Mouse (Mus musculus): ENCODE measurements at regions not wholly inside any gene's neighbourhood (a gene's known extent, or its start where the extent isn't known, plus 50 kb on each side); places are given as distances from the start of the nearest gene placed in this dataset.

DNA sequence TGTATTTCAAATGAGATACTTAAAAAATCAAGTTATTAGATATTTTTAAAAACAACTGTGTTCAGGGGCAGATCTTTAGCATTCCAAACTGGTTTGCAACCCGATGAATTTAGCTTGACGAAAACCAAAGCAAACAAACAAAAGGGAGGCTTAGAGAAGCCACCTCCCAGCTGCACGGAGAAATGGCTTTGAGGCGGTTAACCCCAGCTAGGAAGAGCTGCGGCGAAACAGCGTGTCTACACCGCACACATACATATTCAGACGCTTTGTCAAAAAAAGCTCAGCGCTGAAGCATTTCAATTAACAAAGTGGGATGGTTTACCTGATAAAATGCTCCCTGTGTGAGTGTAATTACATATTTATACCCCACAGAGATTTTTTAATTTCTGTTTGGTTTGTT lies 123.0 kb upstream of the Ap5m1 start:
- DNase-seq (ENCODE audit: low read depth, low spot score) = peak; percentile 10

DNA sequence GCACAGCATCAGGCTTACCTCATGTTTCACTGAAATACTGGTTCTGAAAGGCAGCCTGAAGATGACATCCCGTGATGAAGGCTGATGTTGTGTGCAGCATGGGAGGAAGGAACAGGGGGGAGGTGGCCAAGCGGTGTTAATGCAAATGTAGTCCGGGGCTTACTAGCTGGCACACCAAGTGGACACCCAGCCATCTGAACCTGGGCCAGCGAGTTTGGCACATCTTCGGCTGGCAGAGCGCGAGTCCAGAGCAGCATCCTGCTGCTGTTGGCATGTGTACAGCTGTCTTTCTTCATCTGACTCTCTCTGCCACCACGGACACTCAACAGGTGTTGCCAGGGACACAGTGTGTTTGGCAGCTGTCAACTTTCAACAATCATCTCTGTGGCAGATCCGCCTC lies 135.0 kb upstream of the Ap5m1 start:
- peak; percentile 34 for DNase-seq (ENCODE audit: low read depth, low spot score)

DNA sequence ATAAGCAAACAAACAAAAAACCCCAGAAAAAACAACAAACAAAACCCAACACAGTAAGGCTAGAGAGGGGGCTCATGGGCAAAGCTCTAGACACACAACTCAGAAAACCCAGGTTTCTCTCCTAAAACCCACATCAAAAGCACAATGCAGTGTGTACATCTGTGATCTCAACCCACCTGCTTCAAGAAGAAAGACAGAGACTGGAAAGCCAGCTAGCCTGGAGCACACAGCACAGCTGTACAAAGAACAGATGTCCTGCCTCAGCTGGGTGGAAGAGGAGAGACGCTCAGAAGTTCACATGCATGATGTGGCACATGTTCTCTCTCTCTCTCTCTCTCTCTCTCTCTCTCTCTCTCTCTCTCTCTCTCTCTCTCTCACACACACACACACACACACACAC lies 140.0 kb upstream of the Ap5m1 start:
- DNase-seq (ENCODE audit: low read depth, low spot score) = no peak

DNA sequence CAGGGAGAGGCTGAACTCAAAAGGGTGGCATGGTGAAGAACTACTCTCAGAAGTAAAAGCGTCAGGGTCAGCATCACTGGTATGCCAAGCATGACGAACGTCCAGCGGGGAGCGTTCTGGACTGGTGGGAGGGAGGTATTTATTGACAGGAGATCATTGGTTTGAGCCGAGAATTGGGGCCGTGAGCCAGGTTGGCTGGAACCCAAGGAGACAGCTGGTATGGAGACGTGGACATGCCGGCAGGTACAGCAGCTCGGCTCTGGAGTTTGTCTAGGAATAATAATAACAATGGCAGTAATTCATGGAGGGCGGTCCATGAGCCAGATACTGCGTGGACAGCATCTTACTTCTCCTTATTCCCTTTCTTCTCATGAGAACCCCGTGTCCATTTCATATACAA lies 156.5 kb upstream of the Ap5m1 start:
- peak; percentile 70 for DNase-seq (ENCODE audit: low read depth, low spot score)

DNA sequence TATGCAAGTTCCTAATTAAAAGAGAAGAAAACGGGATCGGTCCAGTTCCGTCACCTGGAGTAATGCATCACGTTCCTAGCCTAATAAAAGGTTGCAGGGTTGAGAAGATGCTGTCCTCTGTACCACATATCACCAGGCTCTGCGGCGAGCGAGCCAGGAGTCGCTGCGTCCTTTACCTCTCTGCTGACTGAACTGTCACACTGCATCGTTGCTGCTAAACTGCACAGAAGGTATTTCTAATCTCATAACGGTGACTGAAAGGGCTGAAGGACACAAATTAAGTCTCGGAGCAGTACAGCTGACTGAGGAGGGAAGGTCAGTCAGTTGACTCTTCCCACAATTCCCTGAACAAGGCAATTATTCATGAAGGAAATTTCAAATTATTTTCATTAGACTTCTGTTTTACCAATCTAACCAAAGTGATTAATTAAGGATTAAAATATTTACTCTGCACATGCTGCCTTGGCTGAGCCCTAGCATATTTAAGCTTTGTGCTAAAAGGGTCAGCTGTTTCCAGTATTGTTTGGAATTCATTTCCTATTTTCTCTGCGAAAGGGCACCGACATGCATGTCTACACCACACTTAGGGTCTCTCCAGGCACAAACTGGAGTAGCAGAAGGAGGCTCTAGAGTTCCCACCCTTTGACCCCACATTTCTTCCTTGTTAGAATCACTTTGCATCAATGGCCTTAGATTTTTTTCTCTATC lies 157.8 kb upstream of the Ap5m1 start:
- DNase-seq (ENCODE audit: low read depth, low spot score) = peak; percentile 82

DNA sequence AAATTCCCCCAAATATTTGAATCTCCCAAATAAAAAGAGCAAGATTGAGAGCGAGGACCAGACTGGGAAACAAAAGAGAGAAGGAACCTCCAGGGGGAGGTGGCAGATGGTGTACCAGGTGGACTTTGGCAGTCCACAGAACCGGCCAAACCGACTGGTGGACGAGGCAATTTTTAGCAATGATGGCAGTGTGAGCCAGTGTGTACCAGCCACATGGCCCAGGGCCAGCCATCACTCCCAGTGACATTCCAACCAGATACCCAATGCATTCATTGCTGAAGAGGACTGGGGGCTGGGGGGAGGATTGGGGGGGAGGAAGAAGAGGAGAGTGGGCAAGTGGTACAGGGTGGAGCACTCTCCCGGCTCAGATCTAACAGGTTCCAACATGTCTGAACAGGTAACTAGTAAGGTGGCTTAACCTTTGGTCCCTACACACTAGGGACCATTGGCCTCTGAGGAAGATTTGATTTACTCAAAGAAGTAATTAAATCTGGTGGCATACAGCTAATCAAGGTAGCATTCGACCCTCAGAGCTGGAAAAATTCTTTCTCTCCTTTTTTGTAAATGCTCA lies 158.4 kb upstream of the Ap5m1 start:
- peak; percentile 98 for DNase-seq (ENCODE audit: low read depth, low spot score)

DNA sequence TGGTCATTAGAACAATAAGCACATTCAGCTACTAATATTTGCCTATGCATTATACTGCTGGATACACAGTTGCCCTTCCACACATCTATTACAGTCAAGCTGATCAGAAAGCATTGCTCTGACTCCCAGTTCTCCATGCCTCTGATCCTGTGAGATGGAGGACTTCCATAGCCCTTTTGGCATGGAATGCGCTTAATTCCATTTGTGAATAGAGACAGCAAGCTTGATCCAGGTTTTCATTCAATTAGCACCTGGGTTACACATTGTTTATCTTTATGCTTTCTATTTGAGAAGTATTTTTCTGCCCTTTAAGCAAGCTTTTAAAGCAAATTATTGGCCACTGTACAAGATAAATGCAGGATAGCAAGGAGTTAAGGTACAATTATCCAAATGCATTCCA lies 158.9 kb upstream of the Ap5m1 start:
- peak; percentile 78 for DNase-seq (ENCODE audit: low read depth, low spot score)

DNA sequence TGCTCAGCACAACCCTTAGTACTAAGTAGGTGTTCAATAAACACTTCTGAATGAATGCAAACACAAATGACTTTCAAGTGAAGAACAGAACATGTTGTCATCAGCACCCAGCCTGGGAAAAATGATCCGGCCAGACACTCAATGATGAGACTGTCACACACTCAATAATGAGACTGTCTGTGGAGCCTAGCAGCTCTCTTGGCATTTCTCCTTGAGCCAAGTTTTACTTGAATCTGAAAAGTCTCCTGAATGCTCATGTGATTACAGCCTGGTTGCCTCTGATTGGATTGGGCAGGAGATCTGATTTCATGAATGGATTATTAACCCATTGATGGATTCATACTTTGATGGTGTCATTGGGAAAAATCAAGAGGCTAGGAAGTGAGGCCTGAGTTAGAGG lies 161.3 kb upstream of the Ap5m1 start:
- no peak for DNase-seq (ENCODE audit: low read depth, low spot score)

DNA sequence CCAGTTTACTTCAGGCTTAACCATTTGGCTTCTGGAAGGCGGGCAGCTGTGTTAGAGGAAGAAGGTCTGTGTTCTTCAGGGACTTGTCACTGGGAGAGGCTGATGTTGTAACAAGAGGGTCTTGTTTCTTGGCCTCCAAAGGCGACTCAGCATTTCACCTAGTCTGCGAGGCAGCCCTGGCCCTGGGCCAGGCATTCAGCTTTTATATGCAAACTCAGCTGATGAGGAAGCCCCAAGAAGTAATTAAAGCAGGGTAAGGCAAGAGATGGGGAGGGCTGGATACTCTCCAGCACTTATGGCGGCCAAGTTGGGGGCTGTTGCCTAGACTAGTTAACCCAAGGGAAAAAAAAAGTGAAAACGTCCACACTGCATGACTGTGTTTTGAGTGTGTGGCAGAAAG lies 162.4 kb upstream of the Ap5m1 start:
- DNase-seq (ENCODE audit: low read depth, low spot score) = no peak

DNA sequence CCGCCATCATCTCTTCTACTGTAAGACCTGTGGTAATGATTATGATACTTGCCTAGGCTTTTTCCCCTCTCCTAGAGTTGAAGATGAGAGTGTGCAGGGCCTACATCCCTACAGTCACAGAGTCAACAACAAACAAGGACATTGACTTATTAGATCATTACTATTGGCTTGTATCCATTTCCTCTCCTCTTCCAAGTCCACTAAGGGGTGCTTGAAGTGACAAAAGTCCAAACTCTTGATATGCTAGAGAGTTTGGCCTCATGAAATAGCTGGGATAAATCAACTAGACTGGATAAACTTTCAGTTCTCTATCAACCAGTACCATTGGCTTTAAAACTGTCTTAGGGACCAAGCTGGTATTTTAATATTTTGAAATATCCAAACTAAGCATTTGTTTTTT lies 165.7 kb upstream of the Ap5m1 start:
- DNase-seq (ENCODE audit: low read depth, low spot score) = no peak

DNA sequence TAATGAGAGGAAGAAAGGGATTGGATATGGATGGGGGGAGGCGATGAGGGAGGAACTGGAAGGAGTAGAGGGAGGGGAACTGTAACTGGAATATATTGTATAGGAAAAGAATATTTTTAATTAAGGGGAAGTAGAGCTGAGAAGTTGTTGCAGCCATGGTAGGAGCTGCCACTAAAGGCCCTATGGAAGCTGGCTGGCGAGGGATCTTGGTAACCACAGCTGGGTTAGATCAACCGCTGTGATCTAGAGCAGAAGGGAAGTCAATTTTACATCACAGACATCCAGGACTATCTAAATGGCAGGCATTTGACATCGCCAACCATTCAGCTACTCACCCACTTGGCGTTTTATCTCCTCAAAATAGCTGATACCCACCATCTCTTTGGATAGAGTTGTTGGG lies 168.8 kb upstream of the Ap5m1 start:
- no peak for DNase-seq (ENCODE audit: low read depth, low spot score)

DNA sequence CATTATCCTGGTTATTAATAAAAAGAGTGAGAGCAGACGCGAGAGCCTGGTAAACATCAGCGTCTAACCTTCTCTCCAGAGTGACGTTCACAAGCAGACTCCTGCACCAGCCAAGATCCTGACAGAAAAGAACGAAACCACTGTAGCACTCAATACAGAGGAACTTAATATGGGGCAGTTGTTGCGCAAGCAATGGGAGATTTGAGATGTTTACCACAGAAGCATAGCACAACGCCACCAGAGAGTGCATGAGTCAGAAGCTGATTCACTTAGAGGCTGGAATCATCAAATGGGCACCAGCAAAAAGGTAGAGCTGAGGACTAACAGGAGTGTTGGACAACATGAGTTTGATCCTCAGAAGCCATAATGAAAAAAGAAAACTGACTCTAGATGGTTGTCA lies 169.7 kb upstream of the Ap5m1 start:
- peak; percentile 13 for DNase-seq (ENCODE audit: low read depth, low spot score)

DNA sequence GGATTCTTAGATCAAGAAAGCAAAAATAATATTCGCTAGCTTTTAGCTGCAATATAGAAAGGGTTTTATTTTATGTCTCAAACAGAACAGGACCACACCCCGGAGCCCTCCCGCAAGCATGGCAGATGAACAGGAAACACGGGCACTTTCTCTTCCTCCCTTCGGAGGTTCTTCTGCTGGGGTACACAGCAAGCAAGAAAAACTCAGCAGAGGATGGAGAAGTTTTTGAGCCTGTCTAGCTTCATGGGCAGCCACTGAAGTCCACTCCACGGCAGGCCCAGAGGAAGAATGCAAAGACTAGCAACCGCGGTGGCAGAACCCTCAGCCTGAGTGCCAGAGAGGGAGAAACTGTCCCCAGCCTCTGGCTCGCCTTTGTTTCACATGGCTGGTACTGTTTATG lies 174.7 kb upstream of the Ap5m1 start:
- peak; percentile 10 for DNase-seq (ENCODE audit: low read depth, low spot score)

DNA sequence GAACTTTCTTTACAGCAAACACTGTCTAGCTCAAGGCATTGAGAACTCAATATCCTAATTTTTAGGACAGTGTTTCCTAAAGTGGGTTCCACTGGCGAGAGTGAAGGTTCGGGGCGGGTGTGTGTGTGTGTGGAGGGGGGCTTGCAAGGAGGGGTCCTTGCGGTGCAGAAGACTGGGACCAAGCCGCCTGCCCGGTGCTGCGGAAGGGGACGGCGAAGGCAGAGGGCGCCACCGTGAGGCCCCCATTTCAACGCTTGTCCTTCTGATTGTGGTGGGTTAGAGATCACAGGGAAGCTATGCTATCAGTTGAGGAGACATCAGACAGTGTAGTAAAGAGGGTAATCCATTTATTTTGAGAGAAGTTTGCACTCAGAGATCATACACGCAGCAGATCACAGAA lies 176.9 kb upstream of the Ap5m1 start:
- DNase-seq (ENCODE audit: low read depth, low spot score) = no peak

DNA sequence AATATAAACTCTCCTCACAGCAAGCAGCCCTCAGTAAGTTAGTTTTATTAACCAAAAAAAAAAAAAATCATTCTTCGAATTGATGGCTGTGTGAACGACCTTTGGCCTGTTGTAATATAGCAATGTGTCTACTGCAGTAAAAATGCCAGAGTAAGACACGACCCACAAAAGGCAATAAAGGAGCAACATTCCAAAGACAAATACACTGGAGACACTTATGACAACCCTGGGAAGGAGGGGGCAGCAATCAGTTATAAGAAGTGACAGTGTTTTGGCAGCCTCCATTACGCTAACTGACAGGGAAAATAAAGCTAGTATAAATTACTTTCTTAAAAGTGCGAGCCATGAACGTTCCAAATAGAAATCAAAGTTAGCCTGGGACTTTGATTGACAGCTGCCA lies 185.9 kb upstream of the Ap5m1 start:
- no peak for DNase-seq (ENCODE audit: low read depth, low spot score)

DNA sequence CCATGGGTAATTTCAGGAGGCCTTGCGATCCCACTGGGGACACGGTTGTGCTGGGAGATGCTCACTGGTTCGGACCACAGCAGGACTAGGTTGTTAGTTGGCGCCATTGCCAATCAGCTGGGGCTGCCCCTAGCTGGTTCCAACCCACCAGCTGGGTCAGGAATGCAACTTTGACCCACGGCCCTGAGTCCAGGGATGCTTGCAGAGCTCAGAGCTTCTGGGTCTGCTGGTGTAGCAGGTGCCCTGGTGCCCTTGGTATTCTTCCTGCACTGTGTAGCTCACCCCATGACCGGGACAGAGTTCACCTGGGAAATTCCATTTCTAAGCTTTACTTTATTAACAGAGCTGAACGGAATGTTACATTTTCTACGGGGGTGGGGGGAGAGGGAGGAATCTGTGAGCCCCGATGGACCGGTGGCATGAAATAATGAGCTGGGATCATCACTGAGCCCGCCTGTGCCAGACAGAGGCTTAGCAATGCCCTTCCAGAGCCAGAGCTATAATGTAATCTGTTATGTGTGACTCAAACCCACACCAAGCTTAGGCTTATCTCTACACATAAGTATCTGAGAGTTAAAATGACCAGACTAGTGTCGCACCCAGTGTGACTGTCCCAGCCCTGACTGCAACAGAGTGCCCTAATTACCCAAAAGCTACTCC lies 187.8 kb upstream of the Ap5m1 start:
- DNase-seq (ENCODE audit: low read depth, low spot score) = no peak

DNA sequence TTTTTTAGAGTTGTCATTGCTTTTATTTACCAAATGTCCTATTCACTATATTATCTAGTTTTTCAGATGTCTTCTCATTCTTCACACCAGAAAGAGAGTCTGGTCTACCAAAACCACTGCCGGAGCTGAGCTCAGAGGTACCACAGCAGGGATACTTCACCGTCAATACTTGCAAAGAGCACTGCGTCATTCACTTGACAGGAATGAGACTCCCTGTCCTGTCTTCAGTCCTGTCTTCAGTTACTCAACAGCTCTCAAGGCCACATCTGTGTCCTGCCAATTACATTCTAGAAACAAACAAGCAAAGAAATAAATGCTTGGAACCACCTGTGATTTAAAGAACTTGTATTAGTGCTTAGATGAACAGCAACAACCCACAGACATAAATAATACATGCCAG lies 194.6 kb upstream of the Ap5m1 start:
- DNase-seq (ENCODE audit: low read depth, low spot score) = no peak

DNA sequence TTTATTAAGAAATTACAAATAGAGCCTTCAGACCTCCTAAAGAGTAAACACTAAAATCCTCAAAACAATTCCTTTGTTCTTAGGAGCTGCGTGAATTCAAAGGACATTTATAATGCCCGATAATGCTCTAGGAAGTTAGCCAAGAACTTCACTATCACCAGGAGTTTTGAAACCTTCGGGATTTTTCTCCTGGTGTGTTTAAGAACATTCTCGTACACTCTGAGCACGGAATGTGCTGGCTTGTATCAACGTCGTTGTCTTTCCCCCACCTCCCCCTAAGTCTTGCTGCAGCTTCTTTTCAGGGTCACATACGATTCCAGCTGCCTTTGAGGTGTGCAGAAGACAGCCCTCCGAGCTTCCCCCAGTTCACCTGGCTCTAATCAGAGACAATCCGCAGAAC lies 195.9 kb upstream of the Ap5m1 start:
- no peak for DNase-seq (ENCODE audit: low read depth, low spot score)

DNA sequence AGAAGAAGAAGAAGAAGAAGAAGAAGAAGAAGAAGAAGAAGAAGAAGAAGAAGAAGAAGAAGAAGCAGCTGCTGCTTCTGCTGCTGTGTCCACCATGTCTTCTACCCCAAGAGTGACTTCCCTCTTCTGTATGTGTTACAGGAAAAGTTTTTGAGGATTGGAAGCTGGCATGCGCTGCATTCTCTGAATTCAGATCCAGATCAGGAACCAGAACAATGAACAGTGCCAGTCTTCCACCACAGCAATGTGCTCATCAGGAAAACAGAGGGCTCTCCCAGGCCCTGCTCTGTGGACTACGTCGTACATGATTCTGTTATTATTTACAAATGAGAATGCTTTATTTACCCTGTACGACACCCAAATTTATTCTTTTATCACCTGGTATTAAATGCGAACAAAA lies 181.8 kb upstream of the Otx2 start:
- DNase-seq (ENCODE audit: low read depth, low spot score) = no peak

DNA sequence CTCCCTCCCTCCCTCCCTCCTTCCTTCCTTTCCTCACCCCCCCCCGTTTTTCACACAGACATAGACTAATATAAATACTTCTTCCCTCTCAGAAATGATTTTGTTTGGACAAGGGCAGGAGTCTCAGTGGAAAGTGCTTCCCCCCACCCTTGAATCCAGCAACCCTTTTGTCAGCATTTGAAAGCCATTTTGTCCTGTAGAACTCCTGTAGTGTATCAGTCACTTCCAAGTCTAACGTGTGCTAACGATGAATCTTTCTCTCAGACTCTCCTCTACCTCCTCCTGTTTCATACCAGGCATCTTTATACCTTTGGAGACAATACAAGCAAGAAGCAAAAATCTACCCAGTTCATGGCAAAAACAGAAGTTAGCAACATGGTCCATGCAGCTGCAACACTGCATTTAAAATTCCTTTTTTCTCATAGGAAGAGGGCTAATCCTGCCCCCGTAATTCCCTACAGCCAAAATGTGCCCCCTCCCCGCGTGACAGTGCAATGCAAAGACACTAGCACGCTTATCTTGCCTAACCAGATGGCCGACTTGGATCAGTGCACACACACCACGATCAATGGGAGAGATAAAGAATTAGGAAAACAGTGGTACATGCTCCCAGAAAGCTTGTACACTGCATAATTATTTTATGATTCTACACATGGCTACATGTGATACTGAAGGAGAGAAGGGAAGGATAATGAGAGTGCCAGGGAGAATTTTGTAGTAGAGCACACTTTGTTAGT lies 180.7 kb upstream of the Otx2 start:
- no peak for DNase-seq (ENCODE audit: low read depth, low spot score)

DNA sequence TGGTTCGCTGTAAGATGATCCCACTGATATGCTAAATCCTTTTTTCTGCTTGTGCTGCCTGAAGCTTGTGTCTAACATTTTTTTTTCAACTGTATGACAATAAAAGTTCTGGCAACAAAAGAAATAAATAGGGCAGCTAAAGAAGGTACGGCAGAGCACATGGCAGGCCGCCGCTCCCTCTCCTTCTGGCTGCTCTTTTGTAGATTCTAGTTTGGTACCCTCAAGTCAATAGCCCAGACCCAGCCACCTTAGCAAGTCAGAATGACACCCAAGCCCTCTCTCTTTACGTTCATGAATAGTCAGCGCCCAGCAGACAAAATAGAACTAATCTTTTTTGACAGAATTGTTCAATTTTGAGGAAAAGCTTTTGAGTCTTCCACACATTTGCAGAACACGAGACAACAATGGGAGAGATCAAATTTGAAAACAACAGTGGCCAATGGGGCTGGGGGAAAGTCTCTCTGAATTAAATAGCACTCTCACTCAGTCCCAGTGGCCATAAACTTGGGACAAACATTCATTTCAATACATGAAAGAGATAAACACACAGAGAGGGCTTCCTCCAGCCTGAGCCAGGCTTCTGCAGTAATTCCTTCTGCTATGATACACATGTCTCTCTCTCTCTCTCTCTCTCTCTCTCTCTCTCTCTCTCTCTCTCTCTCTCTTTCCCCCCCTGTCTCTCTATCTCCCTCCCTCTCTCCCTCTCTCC lies 180.0 kb upstream of the Otx2 start:
- no peak for DNase-seq (ENCODE audit: low read depth, low spot score)

DNA sequence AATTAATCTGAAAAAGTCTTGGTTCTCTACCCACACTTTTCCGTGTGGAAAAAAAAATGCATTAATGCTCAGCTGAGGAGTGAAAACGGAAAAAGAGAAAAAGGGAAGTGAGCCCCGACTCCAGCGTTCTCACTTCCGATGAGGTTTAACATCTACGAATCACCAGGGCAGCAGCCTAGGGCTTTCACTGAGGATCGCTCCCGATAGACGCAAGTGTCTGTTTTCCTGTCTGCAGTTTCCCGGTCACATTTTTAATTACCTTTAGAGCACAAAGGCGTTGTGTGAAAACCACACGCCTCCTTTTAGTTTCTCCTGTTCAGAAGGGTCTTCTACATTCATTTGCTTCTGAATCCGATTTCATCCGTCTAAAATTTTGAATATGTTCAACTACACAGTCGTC lies 179.2 kb upstream of the Otx2 start:
- DNase-seq (ENCODE audit: low read depth, low spot score) = no peak
